Mouse (Mus musculus) layer of hippocampus, postnatal 36 days (tissue): ENCODE results near the gene Bicd1. TPM values are rescaled to one million over a fixed set of nuclear protein-coding genes. Genes with fewer than 3 reads are reported as not detected.
"Not testable (repeated sequence)": the region's sequence is repeated elsewhere in the genome, so short reads cannot be mapped to it uniquely, and the experiment has no call there.

Experiments used
- DNase-seq, 2 experiments: peaks; one replicate each; pipeline ENCODE4 v3.0.0; 2022
- total RNA-seq, 2 experiments: library from RNA; stranded (reverse); gene quantifications; 2 replicates each; pipeline ENCODE4 v1.2.3; 2021

Bicd1 gene
- 10 to 100 TPM; 53.7 to 56.9 TPM for total RNA-seq

DNA sequence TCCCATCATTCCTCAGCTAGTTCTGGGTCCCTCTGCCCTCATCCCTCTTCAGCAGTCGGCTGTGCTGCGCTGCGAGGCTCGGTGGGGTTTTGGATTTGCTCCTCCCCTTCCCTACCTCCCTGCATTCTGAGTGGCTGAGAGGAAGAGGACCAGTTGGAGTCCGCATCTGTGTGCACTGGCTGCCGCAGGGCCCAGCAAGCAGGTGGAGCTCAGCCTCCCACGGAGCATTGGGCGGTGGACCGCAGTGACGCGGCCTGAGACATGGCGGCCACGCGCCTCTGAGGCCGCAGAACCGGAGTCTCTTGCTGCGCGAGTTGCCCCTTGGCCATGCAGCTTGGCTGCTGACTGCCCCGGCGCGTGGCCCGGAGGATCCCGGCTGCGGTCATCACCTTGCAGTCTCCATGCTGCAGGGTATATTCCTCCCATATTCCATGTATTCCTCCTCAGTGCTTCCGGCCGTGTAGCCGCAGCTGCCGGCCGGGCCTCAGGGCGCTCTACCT, at the start of gene Bicd1:
TSS of gene Bicd1 (plus strand) at position 54 of the 500 bp plus-strand sequence.
- DNase-seq = peak; percentile 88 to 90

DNA sequence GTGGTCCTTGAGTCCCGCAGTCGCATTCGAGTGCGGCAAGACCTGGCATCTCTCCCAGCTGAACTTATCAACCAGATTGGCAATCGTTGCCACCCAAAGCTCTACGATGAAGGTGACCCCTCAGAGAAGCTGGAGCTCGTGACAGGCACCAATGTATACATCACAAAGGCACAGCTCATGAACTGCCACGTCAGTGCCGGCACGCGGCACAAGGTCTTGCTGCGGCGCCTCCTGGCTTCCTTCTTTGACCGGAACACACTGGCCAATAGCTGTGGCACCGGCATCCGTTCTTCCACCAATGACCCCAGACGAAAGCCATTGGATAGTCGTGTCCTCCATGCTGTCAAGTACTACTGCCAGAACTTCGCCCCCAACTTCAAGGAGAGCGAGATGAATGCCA, 46.2 kb upstream of the Bicd1 start:
- not testable (repeated sequence) for DNase-seq

DNA sequence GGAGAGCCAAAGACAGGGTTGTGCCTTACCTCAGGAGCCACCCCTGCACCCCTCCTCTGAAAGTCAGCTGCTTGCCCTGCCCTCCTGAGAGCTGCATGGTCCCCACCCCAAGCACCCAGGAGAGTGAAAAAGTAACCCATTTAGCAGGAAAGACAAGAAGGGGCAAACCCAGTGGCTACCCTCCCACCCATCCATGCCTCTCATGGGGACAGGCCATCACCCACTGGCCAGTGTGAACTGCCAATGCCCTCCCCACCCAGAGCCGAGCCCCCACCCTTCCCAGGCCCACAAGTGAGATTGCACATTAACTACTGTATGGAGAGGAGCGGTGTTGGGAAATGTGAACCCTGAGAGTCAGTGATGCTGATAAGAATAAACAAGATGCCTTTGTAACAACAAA, 42.7 kb upstream of the Bicd1 start:
- not testable (repeated sequence) for DNase-seq

DNA sequence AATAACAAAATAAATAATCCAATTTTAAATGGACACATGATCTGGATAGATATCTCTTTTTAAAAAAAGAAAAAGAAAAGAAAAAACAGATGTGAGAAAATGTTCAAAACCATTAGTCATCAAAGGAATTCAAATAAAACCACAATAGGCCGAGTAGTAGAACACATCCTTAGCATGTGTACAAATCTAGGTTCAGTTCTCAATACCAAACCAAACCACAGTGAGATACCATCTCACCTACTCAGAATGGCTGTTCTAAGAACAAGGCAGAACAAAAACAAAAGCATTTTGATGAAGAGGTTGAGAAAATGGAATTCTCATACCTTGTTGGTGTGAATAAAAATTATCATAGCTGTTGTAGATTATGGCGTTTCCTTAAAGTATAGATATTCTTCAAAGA, 42.3 kb upstream of the Bicd1 start:
- DNase-seq = no peak

DNA sequence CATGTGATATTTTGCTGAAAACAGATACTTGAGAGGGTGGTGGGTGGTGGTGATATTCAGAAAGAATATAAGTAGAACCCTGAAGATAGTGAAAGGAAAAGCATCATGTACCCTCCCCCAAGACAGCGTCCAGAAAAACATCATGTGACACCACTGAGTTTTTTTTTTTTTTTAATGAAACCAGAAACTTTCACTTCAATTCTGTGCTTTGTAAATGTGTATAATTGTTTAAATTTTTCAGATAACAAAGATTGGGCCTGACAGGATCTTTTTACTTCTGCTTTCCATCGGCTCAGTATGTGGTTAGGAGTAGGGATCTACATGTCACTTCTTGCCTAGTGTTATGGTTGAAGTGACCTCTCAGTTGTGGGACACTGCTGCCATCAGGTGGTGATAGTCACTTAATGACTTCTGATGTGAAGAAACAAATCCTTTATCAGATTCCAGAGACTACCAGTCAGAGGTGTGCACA, 33.7 kb upstream of the Bicd1 start:
- DNase-seq = peak; percentile 25 to 29

DNA sequence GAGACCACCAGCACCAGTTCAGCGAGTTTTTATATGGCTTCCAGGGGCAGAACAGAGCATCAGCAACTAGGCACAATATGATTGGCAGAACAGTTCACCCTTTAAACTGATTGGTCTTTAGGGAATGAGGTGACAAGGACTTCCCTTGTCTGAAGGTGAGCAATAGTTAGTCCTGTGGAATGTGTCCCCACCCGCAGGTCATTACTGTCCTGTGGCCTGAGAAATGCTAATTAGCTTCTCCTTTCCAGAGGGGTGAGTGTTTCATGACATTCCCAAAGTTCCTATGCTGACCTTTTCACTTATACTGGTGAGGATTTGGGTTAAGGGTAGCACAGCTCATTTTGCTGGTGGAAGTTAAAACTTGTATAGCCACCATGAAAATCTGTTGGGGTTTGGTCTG, 25.2 kb upstream of the Bicd1 start:
- no peak for DNase-seq

DNA sequence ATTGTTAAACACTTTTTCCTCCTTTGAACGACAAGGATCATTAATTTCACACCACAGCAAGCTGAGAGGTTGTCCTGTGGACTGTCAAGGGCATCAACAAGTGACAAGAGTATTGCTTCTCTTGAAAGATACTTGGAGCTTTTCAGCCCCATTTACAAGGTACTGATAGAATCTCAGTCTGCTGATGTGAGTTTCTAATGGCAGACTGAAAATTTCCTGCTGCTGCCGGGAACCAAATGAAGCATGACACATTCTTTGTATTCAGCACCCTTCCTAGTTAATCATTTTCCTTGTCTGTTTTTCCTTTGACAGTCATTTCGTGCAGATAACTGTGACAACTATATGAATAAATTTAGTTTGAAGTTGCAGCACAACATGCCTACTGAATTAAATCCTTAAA, 22.3 kb upstream of the Bicd1 start:
- DNase-seq = no peak

DNA sequence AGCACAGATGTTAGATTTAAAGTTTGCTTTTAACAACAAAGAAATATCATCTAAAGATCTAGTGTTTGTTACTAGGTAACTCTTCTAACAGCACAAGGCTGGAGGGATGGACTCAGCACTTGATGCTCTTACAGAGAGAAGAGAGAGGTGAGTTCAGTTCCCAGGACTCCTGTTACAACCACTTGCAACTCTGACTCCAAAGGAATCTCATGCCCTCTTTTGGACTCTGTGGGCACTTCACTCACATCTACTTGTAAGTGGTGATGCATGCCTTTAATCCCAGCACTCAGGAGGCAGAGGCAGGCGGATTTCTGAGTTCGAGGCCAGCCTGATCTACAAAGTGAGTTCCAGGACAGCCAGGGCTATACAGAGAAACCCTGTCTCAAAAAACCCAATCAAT, 19.1 kb upstream of the Bicd1 start:
- not testable (repeated sequence) for DNase-seq

DNA sequence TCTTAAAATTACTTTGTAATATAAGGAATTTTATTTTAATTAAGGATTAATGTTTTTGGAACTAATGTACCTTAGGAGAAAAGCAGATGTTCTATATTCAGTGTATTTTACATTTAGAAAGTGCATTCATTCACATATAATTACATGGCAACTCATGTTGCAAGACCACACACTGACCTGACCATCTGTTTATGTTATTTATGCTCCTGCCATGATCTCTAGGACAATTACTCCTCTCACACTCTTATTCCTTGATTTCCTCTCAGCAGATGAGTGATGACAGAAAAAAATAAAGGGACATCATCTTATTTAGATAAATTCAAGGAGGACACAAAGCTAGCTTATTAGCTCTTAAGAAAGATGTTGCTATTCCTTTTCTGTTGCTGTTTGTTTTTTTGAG, 9.3 kb upstream of the Bicd1 start:
- no peak for DNase-seq

DNA sequence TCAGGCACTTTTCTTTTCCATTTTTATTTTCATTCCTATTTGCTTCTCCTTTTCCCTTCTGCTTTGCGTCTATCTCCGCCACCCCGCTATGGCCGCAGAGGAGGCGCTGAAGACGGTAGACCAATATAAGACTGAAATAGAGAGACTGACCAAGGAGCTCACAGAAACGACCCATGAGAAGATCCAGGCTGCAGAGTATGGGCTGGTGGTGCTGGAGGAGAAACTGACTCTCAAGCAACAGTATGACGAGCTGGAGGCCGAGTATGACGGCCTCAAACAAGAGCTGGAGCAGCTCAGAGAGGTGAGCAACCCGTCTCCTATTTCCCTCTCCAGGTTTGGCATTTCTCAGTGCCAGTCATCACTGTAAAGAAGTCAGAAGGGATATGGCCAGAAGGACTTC, 655 bp downstream of the Bicd1 start:
- peak; percentile 38 to 45 for DNase-seq

DNA sequence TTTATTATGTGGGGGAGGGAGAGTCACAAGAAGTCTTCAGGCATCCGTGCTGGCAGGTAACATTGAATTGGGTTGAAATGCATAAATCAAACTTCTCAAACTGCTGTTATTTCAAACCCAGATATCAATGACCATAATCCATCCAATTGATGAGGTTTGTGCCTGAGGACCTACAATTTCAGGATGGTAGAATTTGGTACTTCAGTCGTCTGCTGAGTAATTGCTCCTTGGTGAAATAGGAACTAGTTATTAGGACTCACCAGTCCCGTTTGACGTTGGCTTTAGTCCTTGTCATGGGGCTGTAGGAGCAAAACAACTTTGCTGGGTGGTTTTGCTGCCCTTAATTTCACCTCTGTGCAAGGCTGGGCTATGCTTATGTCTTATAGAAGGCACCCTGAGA, 1.2 kb downstream of the Bicd1 start:
- DNase-seq = no peak

DNA sequence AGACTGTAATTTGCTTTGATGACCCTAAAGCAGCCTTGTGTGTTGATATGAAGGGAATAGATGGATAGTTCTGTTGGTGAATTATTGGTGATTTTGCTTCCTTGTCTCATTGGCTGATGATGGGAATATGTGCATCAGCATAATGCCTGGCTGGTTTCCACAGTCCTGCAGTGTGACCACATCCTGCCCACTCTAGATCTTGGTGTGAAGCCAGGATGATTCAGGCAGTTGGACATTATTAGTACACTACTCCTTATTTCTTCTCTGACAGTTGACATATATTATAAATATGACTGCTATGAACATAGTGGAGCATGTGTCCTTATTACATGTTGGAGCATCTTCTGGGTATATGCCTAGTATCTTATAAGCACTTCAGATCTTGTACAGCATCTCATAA, 4.6 kb downstream of the Bicd1 start:
- no peak for DNase-seq

DNA sequence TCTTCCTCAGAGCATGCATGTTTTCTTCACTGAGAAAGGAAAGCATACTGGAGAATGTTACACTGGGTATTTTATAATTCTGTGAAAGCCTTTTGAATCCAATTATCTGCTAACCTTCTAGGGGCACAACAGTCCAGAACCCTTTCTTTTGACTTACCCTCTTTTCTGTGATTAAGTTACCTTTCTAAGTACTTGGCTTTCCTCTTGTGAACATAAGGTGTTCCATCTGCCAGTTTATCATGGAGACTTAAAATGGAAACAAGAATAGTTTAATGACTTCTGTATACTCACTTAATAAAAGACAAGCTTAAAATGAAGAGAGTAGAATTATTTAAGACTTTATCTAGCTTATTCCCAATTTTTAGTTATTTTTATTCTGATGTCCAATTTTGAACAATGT, 16.1 kb downstream of the Bicd1 start:
- DNase-seq = no peak

DNA sequence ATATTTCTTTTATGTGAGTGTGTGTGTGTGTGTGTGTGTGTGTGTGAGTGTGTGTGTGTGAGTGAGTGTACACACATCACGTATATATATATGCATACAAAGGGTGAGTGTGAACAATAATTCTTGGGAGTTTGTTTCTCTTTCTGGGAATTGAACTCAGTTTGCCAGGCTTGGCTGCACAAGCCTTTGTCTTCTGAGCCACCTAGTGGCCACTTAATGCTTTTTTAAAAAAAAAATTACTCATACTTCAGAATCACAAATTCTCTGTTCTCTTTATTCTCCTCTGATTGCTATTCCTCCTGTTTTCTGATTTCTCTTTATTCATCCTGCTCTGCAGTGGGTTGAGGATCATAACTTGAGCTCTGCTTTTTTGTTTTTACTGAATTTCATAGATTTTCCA, 30.5 kb downstream of the Bicd1 start:
- no peak for DNase-seq

DNA sequence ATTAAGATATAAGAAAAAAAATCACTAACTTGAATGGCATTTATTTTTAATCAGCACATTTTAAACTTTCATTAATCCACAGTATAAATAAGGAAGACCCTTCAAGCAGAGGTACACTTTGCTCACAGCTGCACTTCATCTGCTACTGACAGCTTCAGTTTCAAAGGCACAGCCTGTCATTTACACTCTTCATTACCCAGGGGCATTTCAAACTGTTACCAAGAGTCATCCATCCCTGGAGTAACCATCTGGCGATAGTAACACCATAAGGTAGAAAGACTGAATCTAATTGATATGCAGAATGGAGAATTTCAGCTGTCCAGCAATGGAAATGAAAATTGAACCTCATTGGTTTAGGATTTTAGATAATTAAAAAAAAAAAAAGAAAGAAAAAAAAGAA, 34.2 kb downstream of the Bicd1 start:
- DNase-seq = no peak

DNA sequence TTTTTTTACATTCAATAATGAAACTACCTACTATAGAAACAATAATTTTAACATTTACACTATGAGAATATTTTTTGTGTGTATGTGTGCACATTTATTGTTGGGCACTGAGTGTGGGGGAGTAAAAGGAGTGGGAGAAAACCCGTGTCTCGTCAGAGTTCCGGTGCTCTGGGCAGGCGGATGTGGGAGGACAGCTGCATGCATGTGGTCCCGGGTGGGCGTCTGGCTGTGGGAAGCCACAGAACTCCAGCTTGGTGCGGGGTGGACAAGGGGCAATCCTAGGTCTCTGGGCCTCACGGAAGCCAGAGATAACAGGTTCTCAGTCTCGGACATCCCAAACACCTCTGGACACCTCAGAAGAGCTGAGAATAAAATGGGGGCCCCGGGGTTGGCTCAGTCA, 37.2 kb downstream of the Bicd1 start:
- no peak for DNase-seq

DNA sequence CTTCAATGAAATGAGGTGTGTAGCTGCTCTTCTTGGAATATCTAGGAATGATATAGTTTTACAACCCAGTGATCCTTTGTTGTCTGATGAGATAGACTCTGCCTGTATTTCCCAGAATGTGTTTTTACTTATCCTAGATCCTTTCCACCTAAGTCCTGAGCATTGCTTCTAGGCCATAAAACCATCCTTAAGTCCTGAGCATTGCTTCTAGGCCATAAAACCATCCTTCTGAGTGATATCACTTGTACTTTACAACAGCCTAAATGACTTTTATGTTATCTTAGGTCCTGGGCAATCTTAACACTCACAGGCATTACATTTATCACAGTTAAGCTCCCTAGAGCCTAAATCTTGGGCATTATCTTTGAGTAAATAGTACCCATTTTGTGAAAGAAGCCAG, 48.6 kb downstream of the Bicd1 start:
- no peak for DNase-seq

DNA sequence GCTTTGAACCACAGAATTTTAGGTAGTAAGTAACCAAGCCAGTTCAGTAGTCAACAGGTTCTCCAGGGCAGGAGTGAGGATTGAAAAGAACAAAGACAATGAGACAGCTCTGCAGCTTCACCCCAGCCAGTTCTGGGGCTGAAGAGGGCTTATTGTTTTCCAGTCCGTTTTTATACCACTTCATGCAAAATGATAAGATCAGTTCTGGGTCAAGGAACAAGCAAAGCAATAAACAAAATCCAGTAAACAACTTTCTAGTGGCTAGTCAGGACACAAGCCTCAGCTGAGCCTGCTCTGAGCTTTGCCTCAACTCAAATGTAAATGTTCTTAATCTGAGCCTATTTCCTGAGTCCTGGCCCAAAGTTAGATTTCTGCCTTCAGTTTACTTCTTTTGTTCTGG, 52.3 kb downstream of the Bicd1 start:
- no peak for DNase-seq

DNA sequence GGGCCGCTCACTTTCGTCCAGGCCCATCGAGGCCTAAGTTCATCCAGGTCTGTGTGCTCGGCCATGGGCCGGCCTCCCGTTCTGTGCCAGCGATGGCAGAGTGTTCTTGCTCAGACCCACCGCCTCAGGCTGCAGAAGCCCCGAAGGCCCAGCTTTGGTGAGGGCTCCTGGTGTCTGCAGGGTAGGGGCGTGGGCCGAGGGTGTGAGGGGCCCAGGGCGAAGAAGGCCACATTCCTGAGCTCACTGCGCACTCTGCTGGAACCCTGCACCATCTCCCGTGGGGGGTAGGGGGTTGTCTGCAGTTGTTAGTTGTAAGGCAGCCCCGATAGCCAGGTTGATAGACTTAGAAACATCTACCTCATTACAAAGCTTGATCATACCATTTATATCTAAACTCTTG, 62.8 kb downstream of the Bicd1 start:
- DNase-seq = no peak

DNA sequence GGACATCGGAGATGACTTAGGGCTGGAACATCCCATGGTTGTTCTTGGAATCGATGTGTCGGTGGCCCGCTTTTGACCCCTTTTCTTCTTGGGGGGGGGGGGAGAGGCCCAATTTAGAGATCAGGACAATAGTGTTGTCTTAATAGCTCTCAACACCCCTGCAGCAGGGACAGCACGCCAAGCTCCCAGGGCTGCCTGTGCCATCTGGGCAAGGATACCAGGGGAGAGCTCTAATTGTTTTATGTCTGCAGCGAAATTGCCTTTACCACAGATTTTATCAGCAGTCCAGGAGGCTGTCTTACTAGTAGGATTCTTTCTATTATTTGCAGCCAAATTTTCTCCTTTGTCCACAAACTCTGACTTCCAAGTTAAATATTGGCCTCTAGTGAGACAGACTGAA, 63.8 kb downstream of the Bicd1 start:
- DNase-seq = peak; percentile 28 to 30

DNA sequence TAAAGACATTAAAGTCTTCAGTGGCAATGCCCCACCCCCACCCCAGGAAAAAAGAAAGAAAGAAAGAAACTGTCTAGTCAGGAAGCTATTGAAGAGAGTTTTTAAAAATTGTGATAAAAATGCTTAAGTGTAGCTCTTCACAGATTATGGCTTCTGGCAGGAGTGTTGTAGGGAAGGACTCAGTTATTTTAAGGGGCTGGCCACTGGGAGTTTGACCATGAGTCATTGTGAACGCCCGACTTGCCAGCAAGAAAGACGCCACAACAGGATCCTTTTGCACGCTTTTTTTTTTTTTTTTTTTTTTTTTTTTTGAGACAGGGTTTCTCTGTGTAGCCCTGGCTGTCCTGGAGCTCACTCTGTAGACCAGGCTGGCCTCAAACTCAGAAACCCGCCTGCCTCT, 73.2 kb downstream of the Bicd1 start:
- DNase-seq = not testable (repeated sequence)

DNA sequence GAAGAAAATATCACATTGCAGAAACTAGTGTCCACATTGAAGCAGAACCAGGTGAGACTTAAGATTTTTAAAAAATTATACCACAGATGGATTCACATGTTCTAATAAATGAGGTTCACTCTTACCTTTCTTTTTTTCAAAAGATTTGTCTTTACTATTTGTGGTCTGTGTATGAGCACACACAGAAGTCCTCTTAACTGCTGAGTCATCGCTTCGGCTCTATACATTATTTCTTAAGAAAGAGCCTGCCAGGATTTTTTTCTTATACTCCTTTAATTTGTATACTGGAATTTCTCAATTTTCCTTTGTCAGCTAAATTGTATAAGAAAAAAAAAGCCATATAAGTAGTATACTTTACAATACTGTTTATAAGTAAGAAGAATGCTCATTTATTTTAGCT, 86.0 kb downstream of the Bicd1 start:
- DNase-seq = no peak

DNA sequence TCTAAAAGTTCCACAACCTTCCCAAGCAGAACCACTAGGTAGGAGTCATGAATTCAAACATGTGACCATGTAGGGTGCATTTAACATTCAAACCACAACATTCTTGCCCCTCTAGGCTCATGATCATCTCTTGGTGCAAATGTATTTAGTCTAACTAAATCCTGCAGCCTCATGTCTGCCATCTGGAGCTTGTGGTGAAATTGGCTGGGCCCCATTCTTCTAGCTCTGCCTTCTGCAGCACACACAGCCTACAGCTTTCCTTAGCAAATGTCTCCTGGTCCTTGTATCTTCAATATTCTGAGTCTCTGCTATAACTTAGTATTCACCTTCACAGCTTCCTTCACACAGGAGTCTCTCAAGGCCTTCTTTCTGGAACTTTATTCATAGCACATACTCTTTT, 87.2 kb downstream of the Bicd1 start:
- DNase-seq = peak; percentile 29 to 30

DNA sequence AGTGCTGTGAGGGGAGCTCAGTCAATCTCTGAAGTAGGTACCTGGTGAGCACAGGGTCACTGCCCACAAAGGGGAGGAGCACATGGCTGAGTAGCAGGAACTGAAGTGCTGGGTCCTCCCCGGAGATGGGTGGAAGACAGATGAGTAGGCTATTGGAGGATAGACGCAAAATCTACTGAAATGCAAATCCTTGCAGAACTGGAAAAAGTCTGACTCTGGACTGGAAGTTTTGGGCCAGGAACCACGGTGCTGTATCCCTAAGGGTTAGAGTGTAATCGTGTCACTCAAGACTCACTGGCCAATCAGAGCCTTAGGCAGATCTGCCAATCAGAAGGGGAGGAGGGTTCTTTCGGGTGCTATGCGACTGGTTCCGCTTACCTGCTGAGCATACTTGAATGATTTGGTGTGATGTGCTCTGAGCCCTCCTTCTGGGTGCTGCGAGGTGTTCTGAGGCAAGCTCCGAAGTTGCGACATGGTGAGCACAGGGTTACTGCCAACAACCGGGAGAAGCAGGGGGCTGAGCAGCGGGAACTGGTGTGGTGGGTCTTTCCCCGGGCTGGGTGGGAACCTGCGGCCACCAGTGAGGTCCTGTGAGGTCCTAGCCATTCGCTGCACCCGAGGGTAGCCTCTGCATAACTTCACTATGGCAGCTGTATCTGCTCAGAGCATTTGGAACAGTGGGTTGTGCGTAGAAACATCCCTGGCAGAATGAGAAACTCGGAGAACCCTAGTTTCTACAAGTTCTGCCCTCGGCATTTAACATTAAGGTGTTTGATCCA, 157.2 kb downstream of the Bicd1 start:
- DNase-seq = peak; percentile 62 to 69

DNA sequence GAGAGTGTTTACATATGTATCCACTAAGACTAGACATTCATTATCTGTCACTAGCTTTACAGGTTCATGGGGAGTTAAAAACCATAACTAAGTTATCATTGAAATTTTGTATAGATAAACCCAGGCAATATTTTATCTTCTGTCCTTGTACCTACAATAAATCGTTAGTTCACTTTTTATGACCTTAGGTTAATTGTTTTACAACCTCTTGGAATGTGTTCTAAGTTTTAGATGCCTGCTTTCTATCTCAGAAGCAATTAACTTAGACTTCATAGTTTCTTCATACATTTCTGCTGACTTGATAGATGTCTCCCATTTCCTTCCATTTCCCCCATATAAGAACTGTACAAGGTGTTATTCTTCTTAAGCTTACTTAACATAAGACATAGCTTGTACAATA, 158.5 kb downstream of the Bicd1 start:
- DNase-seq = no peak
